Mouse (Mus musculus): ENCODE data around the gene Tfcp2. TPM values are rescaled to one million over a fixed set of nuclear protein-coding genes. Genes with fewer than 3 reads are reported as not detected.

Gene Tfcp2
- total and polyA plus RNA-seq, 3 experiments: 20.4 to 21.5 TPM; not detected in 1

GRCm38 (mm10) chr15:100556378-100556777, 4.6 kb upstream of the Tfcp2 start:
- peak; percentile 61 for DNase-seq (ENCODE audit: low read depth, low spot score)
- H3K4me1 ChIP-seq (ENCODE audit: control insufficient read depth in 1 of 2, insufficient read depth in 2 of 2, low read length in 2 of 2): peaks cover 10 to 33% of the 10 kb centered on the region in 2 experiments
- H3K36me3 ChIP-seq (ENCODE audit: control insufficient read depth in 1 of 2, insufficient read depth in 2 of 2, low read length in 2 of 2): peaks cover 0 to 22% of the 10 kb centered on the region in 2 experiments; a peak in 2 of 4 replicates
- no peak overlapping the region for H3K9ac ChIP-seq (ENCODE audit: control insufficient read depth, low read depth, low read length, poor library complexity, severe bottlenecking)
- peak overlapping the region; percentile 5 to 32; a peak in 2 of 4 replicates for H3K4me3 ChIP-seq (ENCODE audit: control insufficient read depth in 1 of 2, insufficient read depth in 1 of 2, low read depth in 2 of 2, low read length in 2 of 2)
- peaks cover 4% of the 10 kb centered on the region for H3K79me2 ChIP-seq (ENCODE audit: control insufficient read depth, insufficient read depth, low read length, poor library complexity)
- no peaks in the 10 kb centered on the region for H3K9me3 ChIP-seq (replicated peaks; ENCODE audit: insufficient read depth, low read length)
- H3K27ac ChIP-seq (ENCODE audit: control insufficient read depth, low read depth, low read length): no peak overlapping the region; the same call in 1 of the 2 replicates
- TF ChIP-seq HCFC1 (IDR thresholded peaks at IDR 0.05; ENCODE audit: low read depth, low read length) (no peak), TBP (IDR thresholded peaks at IDR 0.05; ENCODE audit: low read depth, low read length) (no peak), USF1 (IDR thresholded peaks at IDR 0.05; ENCODE audit: low read depth, low read length) (no peak), ETS1 (IDR thresholded peaks at IDR 0.05; ENCODE audit: low read depth, low read length) (no peak), TAL1 (IDR thresholded peaks at IDR 0.05; ENCODE audit: low read length) (no peak), POLR2A (IDR thresholded peaks at IDR 0.05; ENCODE audit: control insufficient read depth in 1 of 2, insufficient read depth in 1 of 2, low read depth in 1 of 2, low read length in 2 of 2, poor library complexity in 1 of 2) (no peak), UBTF (IDR thresholded peaks at IDR 0.05; ENCODE audit: borderline replicate concordance, insufficient read depth, low read depth, low read length) (no peak), CHD1 (IDR thresholded peaks at IDR 0.05; ENCODE audit: low read depth, low read length) (no peak), MAX (IDR thresholded peaks at IDR 0.05; ENCODE audit: low read length) (no peak), CHD2 (IDR thresholded peaks at IDR 0.05; ENCODE audit: low read length) (no peak), ZKSCAN1 (IDR thresholded peaks at IDR 0.05; ENCODE audit: low read depth, low read length) (no peak), MAFK (IDR thresholded peaks at IDR 0.05; ENCODE audit: borderline replicate concordance, low read depth, low read length) (no peak), NRF1 (IDR thresholded peaks at IDR 0.05; ENCODE audit: insufficient read depth, low read depth, low read length, poor library complexity, severe bottlenecking) (no peak), MYB (IDR thresholded peaks at IDR 0.05; ENCODE audit: low read depth, low read length) (no peak), MEF2A (IDR thresholded peaks at IDR 0.05; ENCODE audit: extremely low read depth, insufficient replicate concordance, low read depth, low read length, poor library complexity, severe bottlenecking) (no peak), GATA1 (IDR thresholded peaks at IDR 0.05; ENCODE audit: low read depth, low read length) (peak; percentile 73), RCOR1 (IDR thresholded peaks at IDR 0.05; ENCODE audit: low read depth, low read length) (peak; percentile 44; the same call in 1 of the 2 replicates), JUND (IDR thresholded peaks at IDR 0.05; ENCODE audit: low read depth, low read length) (peak; percentile 23; the same call in 1 of the 2 replicates)
- H3K27me3 ChIP-seq (ENCODE audit: control insufficient read depth in 1 of 2, insufficient read depth in 2 of 2, low read length in 2 of 2): no peaks in the 10 kb centered on the region

GRCm38 (mm10) chr15:100555965-100556364, 4.2 kb upstream of the Tfcp2 start:
- Histone ChIP-seq H3K4me3 (ENCODE audit: control insufficient read depth in 1 of 2, insufficient read depth in 1 of 2, low read depth in 2 of 2, low read length in 2 of 2) (peak overlapping the region; percentile 5 to 32; a peak in 2 of 4 replicates), H3K36me3 (ENCODE audit: control insufficient read depth in 1 of 2, insufficient read depth in 2 of 2, low read length in 2 of 2) (peaks cover 0 to 22% of the 10 kb centered on the region in 2 experiments; a peak in 2 of 4 replicates), H3K9ac (ENCODE audit: control insufficient read depth, low read depth, low read length, poor library complexity, severe bottlenecking) (no peak overlapping the region), H3K79me2 (ENCODE audit: control insufficient read depth, insufficient read depth, low read length, poor library complexity) (peaks cover 8% of the 10 kb centered on the region), H3K27ac (ENCODE audit: control insufficient read depth, low read depth, low read length) (no peak overlapping the region; the same call in 1 of the 2 replicates), H3K9me3 (replicated peaks; ENCODE audit: insufficient read depth, low read length) (no peaks in the 10 kb centered on the region), H3K27me3 (ENCODE audit: control insufficient read depth in 1 of 2, insufficient read depth in 2 of 2, low read length in 2 of 2) (no peaks in the 10 kb centered on the region), H3K4me1 (ENCODE audit: control insufficient read depth in 1 of 2, insufficient read depth in 2 of 2, low read length in 2 of 2) (peaks cover 10 to 33% of the 10 kb centered on the region in 2 experiments)
- peak; percentile 86 for DNase-seq (ENCODE audit: low read depth, low spot score)
- no peak for TF ChIP-seq E2F4 (IDR thresholded peaks at IDR 0.05; ENCODE audit: borderline replicate concordance, low read depth, low read length)
- TF ChIP-seq GATA1 (IDR thresholded peaks at IDR 0.05; ENCODE audit: low read depth, low read length): peak; percentile 93
- peak; percentile 87 for TF ChIP-seq RCOR1 (IDR thresholded peaks at IDR 0.05; ENCODE audit: low read depth, low read length)
- TF ChIP-seq BHLHE40 (IDR thresholded peaks at IDR 0.05; ENCODE audit: borderline replicate concordance, low read depth, low read length): no peak
- TF ChIP-seq KAT2A (conservative IDR thresholded peaks at IDR 0.05; ENCODE audit: low read depth, low read length): no peak
- TF ChIP-seq MYC (IDR thresholded peaks at IDR 0.05; ENCODE audit: low read depth, low read length): no peak
- no peak for TF ChIP-seq MXI1 (IDR thresholded peaks at IDR 0.05; ENCODE audit: low read depth, low read length)
- TF ChIP-seq NRF1 (IDR thresholded peaks at IDR 0.05; ENCODE audit: insufficient read depth, low read depth, low read length, poor library complexity, severe bottlenecking): no peak
- peak; percentile 53; the same call in 1 of the 2 replicates for TF ChIP-seq MAZ (IDR thresholded peaks at IDR 0.05; ENCODE audit: low read depth, low read length)
- TF ChIP-seq EP300 (IDR thresholded peaks at IDR 0.05; ENCODE audit: low read depth in 1 of 2, low read length in 2 of 2): peak; percentile 74 to 83; a peak in 3 of 4 replicates
- TF ChIP-seq GABPA (IDR thresholded peaks at IDR 0.05; ENCODE audit: low read depth, low read length): 0 out of 2 replicates have a peak, but pooled peaks have one; percentile 14
- 0 out of 2 replicates have a peak, but pooled peaks have one; percentile 6 for TF ChIP-seq ZC3H11A (IDR thresholded peaks at IDR 0.05; ENCODE audit: low read depth, low read length)
- no peak for TF ChIP-seq ZKSCAN1 (IDR thresholded peaks at IDR 0.05; ENCODE audit: low read depth, low read length)
- no peak for TF ChIP-seq SMC3 (IDR thresholded peaks at IDR 0.05; ENCODE audit: low read depth, low read length)
- TF ChIP-seq TBP (IDR thresholded peaks at IDR 0.05; ENCODE audit: low read depth, low read length): 0 out of 2 replicates have a peak, but pooled peaks have one; percentile 32
- peak; percentile 26; the same call in 1 of the 2 replicates for TF ChIP-seq MAX (IDR thresholded peaks at IDR 0.05; ENCODE audit: low read length)
- TF ChIP-seq POLR2AphosphoS5 (IDR thresholded peaks at IDR 0.05; ENCODE audit: borderline replicate concordance, low read depth, low read length): no peak
- TF ChIP-seq MEF2A (IDR thresholded peaks at IDR 0.05; ENCODE audit: extremely low read depth, insufficient replicate concordance, low read depth, low read length, poor library complexity, severe bottlenecking): no peak
